Mouse (Mus musculus) cerebellum, adult 2 months (tissue): Measurements from ENCODE around the gene Wscd2.

Experiments used
- CTCF ChIP-seq: fragments of 200-500 bp; IDR thresholded peaks from 2 replicates; pipeline ENCODE4 v1.5.1; 2011; ENCODE audit warnings: low read depth, mild to moderate bottlenecking, control low read depth, low read length, moderate library complexity, borderline replicate concordance; ENCODE audit not compliant: insufficient read depth
- POLR2A ChIP-seq: fragments of 200-500 bp; IDR thresholded peaks from 2 replicates; pipeline ENCODE4 v1.6.1; 2011; ENCODE audit warnings: low read length, control low read depth, borderline replicate concordance; ENCODE audit not compliant: insufficient read depth

DNA sequence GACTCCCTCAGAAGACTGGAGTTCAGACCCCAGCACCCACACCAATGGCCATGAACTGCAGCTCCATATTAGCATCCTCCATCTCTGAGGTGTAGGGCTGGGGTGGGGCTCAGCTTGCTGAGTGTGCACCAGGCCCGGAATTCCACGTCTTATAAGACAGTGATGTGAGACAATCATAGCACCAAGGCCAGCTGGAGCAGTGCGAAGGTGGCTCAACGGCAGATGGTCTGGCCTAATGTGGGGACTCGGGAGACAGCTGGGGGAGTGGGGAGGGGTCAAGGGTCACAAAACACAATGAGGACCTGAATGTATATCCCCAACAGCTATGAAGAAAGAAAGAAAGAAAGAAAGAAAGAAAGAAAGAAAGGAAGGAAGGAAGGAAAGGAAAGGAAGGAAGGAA, 9.7 kb upstream of the Wscd2 start:
- TF ChIP-seq CTCF = no peak
- no peak for TF ChIP-seq POLR2A
